Mouse (Mus musculus) heart, embryonic 14.5 days (tissue): ENCODE data around the gene Smdt1. TPM values are rescaled to one million over a fixed set of nuclear protein-coding genes. Genes with fewer than 3 reads are reported as not detected.
"Not testable (repeated sequence)": the region's sequence is repeated elsewhere in the genome, so short reads cannot be mapped to it uniquely, and the experiment has no call there.

Experiments
- ATAC-seq: fragments of 200-750 bp; cut with Nextera tagmentation; 2 replicates; pipeline ENCODE4 v1.8.0; 2017; ENCODE audit warnings: low read depth, moderate TSS enrichment; ENCODE audit not compliant: insufficient number of reproducible peaks, insufficient read depth, low FRiP score
- H3K27ac ChIP-seq, 2 experiments: fragments of 200-500 bp in 1 of 2; fragments of 300-500 bp in 1 of 2; sonication (generic) in 1 of 2; replicated peaks in 1 of 2; 2 replicates each; pipeline ENCODE4 v1.5.1; 2012 to 2014; ENCODE audit warnings: low read depth in 2 of 2, low read length in 2 of 2, control low read depth in 1 of 2, mild to moderate bottlenecking in 1 of 2, mixed read lengths in 1 of 2; ENCODE audit not compliant: control insufficient read depth in 1 of 2, insufficient read depth in 1 of 2
- H3K27me3 ChIP-seq: fragments of 300-500 bp; sonication (generic); 2 replicates; pipeline ENCODE4 v1.6.1; 2014; ENCODE audit warnings: mild to moderate bottlenecking, low read length, control low read depth; ENCODE audit not compliant: control insufficient read depth, insufficient read depth
- H3K36me3 ChIP-seq: fragments of 300-500 bp; sonication (generic); 2 replicates; pipeline ENCODE4 v1.6.1; 2014; ENCODE audit warnings: mild to moderate bottlenecking, control low read depth, low read length, mixed read lengths; ENCODE audit not compliant: control insufficient read depth, insufficient read depth
- H3K4me1 ChIP-seq, 2 experiments: fragments of 200-500 bp in 1 of 2; fragments of 300-500 bp in 1 of 2; sonication (generic) in 1 of 2; 2 replicates each; pipeline ENCODE4 v1.6.1; 2012 to 2014; ENCODE audit warnings: low read length in 2 of 2, control low read depth in 1 of 2, mixed read lengths in 1 of 2; ENCODE audit not compliant: control insufficient read depth in 2 of 2, insufficient read depth in 2 of 2
- H3K4me2 ChIP-seq: fragments of 300-500 bp; sonication (generic); 2 replicates; pipeline ENCODE4 v1.6.1; 2014; ENCODE audit warnings: mild to moderate bottlenecking, low read length
- H3K4me3 ChIP-seq, 2 experiments: fragments of 200-500 bp in 1 of 2; fragments of 300-500 bp in 1 of 2; sonication (generic) in 1 of 2; 2 replicates each; pipeline ENCODE4 v1.5.1; 2012 to 2014; ENCODE audit warnings: low read length in 2 of 2, mild to moderate bottlenecking in 2 of 2, control low read depth in 1 of 2, low read depth in 1 of 2, moderate library complexity in 1 of 2; ENCODE audit not compliant: control insufficient read depth in 1 of 2, insufficient read depth in 1 of 2
- H3K9ac ChIP-seq: fragments of 300-500 bp; sonication (generic); 2 replicates; pipeline ENCODE4 v1.6.1; 2014; ENCODE audit warnings: mild to moderate bottlenecking, low read length
- H3K9me3 ChIP-seq: fragments of 300-500 bp; sonication (generic); 2 replicates; pipeline ENCODE4 v1.6.1; 2016; ENCODE audit warnings: low read length, control low read depth; ENCODE audit not compliant: control insufficient read depth
- WGBS: fragments of 180-500 bp; shearing (Covaris S2); extraction: QIAGEN DNeasy Blood & Tissue Kit; methylation state at CpG from one replicate; pipeline ENCODE4 v1.1.7; 2014; 5-methylcytosine and 5-hydroxymethylcytosine counted together
- polyA plus RNA-seq: library from polyadenylated mRNA; unstranded; fragments of >200 nt; fragmentation: Nextera tagmentation; extraction: Ambion mirVana; gene quantifications from 2 replicates; pipeline ENCODE4 v1.2.1, GENCODE M21; 2014

Smdt1 gene
- polyA plus RNA-seq, 1 experiment from 2014 or later: 384 TPM

DNA sequence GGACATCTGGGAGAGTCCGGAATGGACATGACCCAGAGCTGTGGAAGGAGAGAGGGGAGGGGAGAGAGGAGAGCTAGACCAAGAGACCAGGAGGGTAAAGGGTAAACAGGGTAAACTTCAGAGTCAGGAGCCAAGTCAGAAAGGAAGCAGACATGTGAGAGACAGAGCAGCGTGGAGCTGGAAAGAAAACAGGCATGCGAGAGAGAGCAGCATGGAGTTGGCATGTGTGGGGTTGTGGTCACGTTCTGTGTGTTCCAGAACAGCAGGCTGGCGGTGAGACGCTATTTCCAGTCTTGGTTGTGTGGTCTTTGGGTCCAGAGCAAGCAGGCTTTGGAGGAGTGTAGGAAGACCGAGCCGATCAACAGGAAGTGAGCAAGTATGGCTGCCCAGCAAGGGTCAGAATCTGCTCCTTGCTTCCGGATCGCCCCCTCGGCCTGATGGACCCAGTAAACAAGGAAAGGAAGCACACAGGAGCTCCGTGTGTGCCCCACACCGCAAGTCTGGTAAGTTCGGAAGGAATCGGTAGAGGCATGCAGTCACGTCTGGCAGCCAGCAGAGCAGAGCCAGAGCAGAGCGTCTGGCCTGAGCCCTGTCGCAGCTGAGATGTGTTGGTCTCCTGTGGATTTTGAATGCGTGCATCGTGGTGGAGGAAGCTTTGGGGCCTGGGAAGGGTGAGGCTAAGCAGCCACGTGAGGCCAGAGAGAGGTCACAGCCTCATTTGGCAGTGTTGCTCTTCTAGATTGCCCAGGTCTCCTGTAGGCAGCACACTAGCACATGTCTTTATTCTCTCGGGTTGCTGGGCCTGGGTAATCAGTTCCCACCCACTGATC lies 19.9 kb downstream of the Smdt1 start:
- no peak for ATAC-seq
- Histone ChIP-seq H3K9me3 (no peaks in the 10 kb centered on the region), H3K4me3 (no peak overlapping the region), H3K27ac (peak overlapping the region; percentile 20 to 71), H3K4me1 (peaks cover 18 to 21% of the 10 kb centered on the region in 2 experiments), H3K9ac (peak overlapping the region; percentile 41; the same call in 1 of the 2 replicates), H3K27me3 (no peaks in the 10 kb centered on the region), H3K4me2 (peak overlapping the region; percentile 39), H3K36me3 (no peaks in the 10 kb centered on the region)
- WGBS: 45% methylated on average over 22 of the region's 22 CpGs

- Histone ChIP-seq H3K9me3 (no peaks in the 10 kb centered on the region), H3K9ac (no peak overlapping the region), H3K4me2 (no peak overlapping the region), H3K27ac (peak overlapping the region; percentile 39 to 47), H3K4me3 (no peak overlapping the region), H3K27me3 (no peaks in the 10 kb centered on the region), H3K4me1 (peaks cover 14 to 17% of the 10 kb centered on the region in 2 experiments), H3K36me3 (no peaks in the 10 kb centered on the region)
- peak; percentile 75 for ATAC-seq
- 65% methylated on average over 11 of the region's 11 CpGs for WGBS
Observed at GRCm38 (mm10) chr15:82361459-82362018, 22.8 kb downstream of the Smdt1 start.

- Histone ChIP-seq H3K4me1 (peaks cover 14 to 17% of the 10 kb centered on the region in 2 experiments), H3K4me3 (no peak overlapping the region), H3K9me3 (no peaks in the 10 kb centered on the region), H3K36me3 (no peaks in the 10 kb centered on the region), H3K27ac (peak overlapping the region in 1 of 2 experiments; percentile 33; a peak in 1 of 4 replicates), H3K27me3 (no peaks in the 10 kb centered on the region), H3K4me2 (no peak overlapping the region), H3K9ac (no peak overlapping the region)
- 66% methylated on average over 3 of the region's 4 CpGs for WGBS
- no peak for ATAC-seq
Observed at GRCm38 (mm10) chr15:82362234-82362633, 23.5 kb downstream of the Smdt1 start.

DNA sequence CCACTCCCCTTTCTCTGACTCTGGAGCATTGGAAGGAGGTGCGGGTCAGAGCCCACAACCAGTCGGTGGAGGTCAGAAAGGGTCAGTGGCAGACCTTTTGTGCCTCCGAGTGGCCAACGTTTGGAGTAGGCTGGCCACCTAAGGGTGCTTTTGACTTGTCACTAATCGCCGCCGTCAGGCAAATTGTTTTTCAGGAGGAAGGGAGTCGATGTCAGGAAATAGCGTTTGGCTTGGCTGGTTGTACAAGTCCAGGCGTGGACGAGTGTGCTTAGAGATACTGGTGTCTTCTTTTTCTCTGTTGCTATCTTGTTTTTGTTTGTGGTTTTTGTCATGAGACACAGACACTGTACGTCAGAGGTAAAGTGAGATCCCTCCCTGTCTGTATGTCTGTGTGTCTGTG lies 25.0 kb downstream of the Smdt1 start:
- H3K4me2 ChIP-seq, H3K27me3 ChIP-seq, ATAC-seq, H3K36me3 ChIP-seq, H3K9me3 ChIP-seq, H3K4me3 ChIP-seq, H3K27ac ChIP-seq, H3K9ac ChIP-seq: not testable (repeated sequence)
- H3K4me1 ChIP-seq: peaks cover 9 to 14% of the 10 kb centered on the region in 2 experiments
- WGBS: 38% methylated on average over 7 of the region's 12 CpGs

GRCm38 (mm10) chr15:82364561-82364960 lies 25.8 kb downstream of the Smdt1 start:
- 3% methylated on average over 6 of the region's 9 CpGs for WGBS
- H3K27me3 ChIP-seq, H3K9ac ChIP-seq, ATAC-seq, H3K36me3 ChIP-seq, H3K9me3 ChIP-seq: not testable (repeated sequence)
- Histone ChIP-seq H3K27ac (peak overlapping the region in 1 of 2 experiments; percentile 44; a peak in 1 of 4 replicates), H3K4me2 (0 out of 2 replicates have a peak overlapping the region, but pooled peaks have one; percentile 29), H3K4me3 (peak overlapping the region in 1 of 2 experiments; percentile 32; a peak in 2 of 4 replicates), H3K4me1 (peaks cover 7 to 15% of the 10 kb centered on the region in 2 experiments)

DNA sequence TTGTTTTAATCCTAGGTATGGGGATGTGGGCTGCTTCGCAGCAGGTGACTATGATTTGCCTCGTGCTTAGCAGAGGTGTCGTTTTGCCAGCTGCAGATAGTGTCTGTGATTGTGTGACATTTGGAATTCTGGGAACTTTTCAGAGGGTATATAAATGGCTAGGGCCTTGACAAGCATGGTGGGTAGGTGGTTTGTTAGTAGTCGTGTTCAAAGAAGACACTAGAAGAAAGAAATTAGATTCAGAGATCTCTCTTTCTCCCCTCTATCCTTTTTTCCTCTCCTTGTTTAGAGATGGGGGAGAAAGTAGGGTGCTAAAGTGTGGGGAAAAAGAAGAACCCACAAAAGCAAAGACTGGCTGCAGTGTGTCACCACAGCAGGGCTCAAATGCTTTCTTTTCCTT lies 29.4 kb downstream of the Smdt1 start:
- no peak for ATAC-seq
- WGBS: 83% methylated on average over 4 of the region's 4 CpGs
- Histone ChIP-seq H3K4me1 (peaks cover 0 to 7% of the 10 kb centered on the region in 2 experiments; a peak in 1 of 4 replicates), H3K9me3 (peaks cover 4% of the 10 kb centered on the region; the same call in 1 of the 2 replicates), H3K4me3 (no peak overlapping the region), H3K27ac (no peak overlapping the region), H3K36me3 (no peaks in the 10 kb centered on the region; the same call in 1 of the 2 replicates), H3K27me3 (no peaks in the 10 kb centered on the region), H3K9ac (no peak overlapping the region), H3K4me2 (no peak overlapping the region)

- Histone ChIP-seq H3K27ac (no peak overlapping the region), H3K4me2 (no peak overlapping the region), H3K36me3 (peaks cover 5% of the 10 kb centered on the region; the same call in 1 of the 2 replicates), H3K4me3 (no peak overlapping the region), H3K9ac (no peak overlapping the region), H3K27me3 (no peaks in the 10 kb centered on the region), H3K4me1 (peaks cover 0 to 7% of the 10 kb centered on the region in 2 experiments; a peak in 1 of 4 replicates), H3K9me3 (peaks cover 4% of the 10 kb centered on the region; the same call in 1 of the 2 replicates)
- 74% methylated on average over 1 of the region's 1 CpGs for WGBS
- no peak for ATAC-seq
Observed at GRCm38 (mm10) chr15:82368851-82369250, 30.1 kb downstream of the Smdt1 start.
